Comparison of ENCODE assay signal across 29 mouse cellular contexts in the genomic region with DNA sequence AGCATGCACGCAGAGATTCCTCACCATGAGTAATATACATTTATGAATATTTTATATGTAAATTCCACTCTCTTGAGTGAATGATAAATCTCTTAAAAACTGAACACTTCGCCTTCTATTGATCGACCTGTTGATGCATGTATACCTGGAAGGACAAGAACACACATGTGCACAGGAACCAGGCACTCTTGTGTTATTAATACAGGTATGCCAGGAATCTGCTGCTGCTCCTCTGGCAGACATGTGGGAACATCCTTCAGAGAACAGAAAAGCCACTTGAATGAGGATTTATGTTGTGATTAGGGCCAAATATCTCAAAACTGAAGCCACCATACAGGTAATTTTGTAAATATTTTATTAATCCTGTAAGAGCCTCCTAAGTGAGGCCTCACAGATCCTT.
"Had no signal": no experiment of that assay in that cellular context is flagged by ENCODE, and none has a peak within 500 bp of the region (broad histone marks: within the 10 kb centered on the region; RNA-seq: fewer than 3 reads in every experiment).

No protein-coding gene starts in this region.

- H3K27ac ChIP-seq: embryonic facial prominence, embryonic 13.5 days; embryonic facial prominence, embryonic 15.5 days; forebrain, embryonic 10.5 days; forebrain, embryonic 12.5 days; forebrain, embryonic 13.5 days; forebrain, embryonic 15.5 days; gastrocnemius, adult 2 months; heart, adult 2 months had no signal

- H3K9ac ChIP-seq: embryonic facial prominence, embryonic 12.5 days; embryonic facial prominence, embryonic 13.5 days; embryonic facial prominence, embryonic 15.5 days; forebrain, embryonic 12.5 days; forebrain, embryonic 13.5 days; forebrain, embryonic 15.5 days; forebrain, postnatal 0 days had no signal

- DNase-seq: cerebellum, adult 18-20 months; cerebellum, adult 2 months; cerebellum, adult 8-10 months; cerebellum, adult 9-10 months; cerebellum, adult 9-11 months; cerebellum, postnatal 10 days; cerebellum, postnatal 14 days; cerebellum, postnatal 25 days; cerebellum, postnatal 36 days; embryo, embryonic 11 days; forebrain, postnatal 0 days; gastrocnemius, adult 2 months; gastrocnemius, postnatal 10 days; gastrocnemius, postnatal 14 days; gastrocnemius, postnatal 25 days; gastrocnemius, postnatal 36 days; heart, adult 11 months; heart, adult 18-20 months; heart, adult 2 months had no signal

- ATAC-seq: forebrain, embryonic 13.5 days; forebrain, embryonic 14.5 days; forebrain, embryonic 15.5 days; forebrain, embryonic 16.5 days; forebrain, postnatal 0 days had no signal

- H3K4me2 ChIP-seq: embryonic facial prominence, embryonic 12.5 days; embryonic facial prominence, embryonic 13.5 days; embryonic facial prominence, embryonic 15.5 days; forebrain, embryonic 12.5 days; forebrain, embryonic 13.5 days; forebrain, embryonic 15.5 days had no signal

- H3K27me3 ChIP-seq: embryonic facial prominence, embryonic 12.5 days; embryonic facial prominence, embryonic 13.5 days; embryonic facial prominence, embryonic 15.5 days; forebrain, embryonic 15.5 days had no signal

- H3K36me3 ChIP-seq: embryonic facial prominence, embryonic 12.5 days; embryonic facial prominence, embryonic 13.5 days; embryonic facial prominence, embryonic 15.5 days; forebrain, embryonic 10.5 days; forebrain, embryonic 12.5 days; forebrain, embryonic 15.5 days had no signal

- H3K4me1 ChIP-seq: embryonic facial prominence, embryonic 12.5 days; embryonic facial prominence, embryonic 15.5 days; forebrain, embryonic 12.5 days; forebrain, embryonic 15.5 days had no signal

- H3K4me3 ChIP-seq: embryonic facial prominence, embryonic 12.5 days; embryonic facial prominence, embryonic 13.5 days; embryonic facial prominence, embryonic 15.5 days; erythroblast, embryonic 14.5 days; forebrain, embryonic 10.5 days; forebrain, embryonic 12.5 days; forebrain, embryonic 13.5 days; forebrain, embryonic 15.5 days; gastrocnemius, adult 2 months; heart, adult 2 months had no signal

- H3K9me3 ChIP-seq: embryonic facial prominence, embryonic 12.5 days; embryonic facial prominence, embryonic 13.5 days; embryonic facial prominence, embryonic 15.5 days; forebrain, embryonic 10.5 days; forebrain, embryonic 12.5 days; forebrain, embryonic 13.5 days; forebrain, embryonic 15.5 days had no signal
